Mouse (Mus musculus) ES-E14 (cell line): ENCODE measurements at regions not wholly inside any gene's neighbourhood (a gene's known extent, or its start where the extent isn't known, plus 50 kb on each side); places are given as distances from the start of the nearest gene placed in this dataset.

ENCODE experiments used
- DNase-seq: peaks from one replicate; pipeline ENCODE4 v3.0.0-alpha.2; 2013; ENCODE audit warnings: low read depth, low spot score
- H3K27ac ChIP-seq: 2 replicates; pipeline ENCODE4 v1.5.1; 2012; ENCODE audit warnings: low read depth, mild to moderate bottlenecking, low read length, moderate library complexity, mixed read lengths; ENCODE audit not compliant: poor library complexity, insufficient read depth, severe bottlenecking
- H3K36me3 ChIP-seq: 2 replicates; pipeline ENCODE4 v1.6.1; 2012; ENCODE audit warnings: mild to moderate bottlenecking, low read length, moderate library complexity, mixed read lengths; ENCODE audit not compliant: control insufficient read depth, poor library complexity, insufficient read depth, severe bottlenecking
- H3K4me1 ChIP-seq, 2 experiments: fragments of 150-350 bp in 1 of 2; sonication (generic) in 1 of 2; 2 replicates each; pipeline ENCODE4 v1.6.1; 2012; ENCODE audit warnings: low read length in 2 of 2, mild to moderate bottlenecking in 1 of 2, mixed read lengths in 1 of 2; ENCODE audit not compliant: control insufficient read depth in 2 of 2, insufficient read depth in 2 of 2, poor library complexity in 1 of 2
- H3K4me3 ChIP-seq, 2 experiments: fragments of 150-350 bp in 1 of 2; sonication (generic) in 1 of 2; 2 replicates each; pipeline ENCODE4 v1.5.1; 2012; ENCODE audit warnings: low read length in 2 of 2, low read depth in 1 of 2, mild to moderate bottlenecking in 1 of 2, mixed read lengths in 1 of 2; ENCODE audit not compliant: insufficient read depth in 1 of 2, poor library complexity in 1 of 2, severe bottlenecking in 1 of 2
- H3K9ac ChIP-seq: 2 replicates; pipeline ENCODE4 v1.6.1; 2012; ENCODE audit warnings: low read depth, mild to moderate bottlenecking, low read length, mixed read lengths; ENCODE audit not compliant: poor library complexity, insufficient read depth, severe bottlenecking
- H3K9me3 ChIP-seq: fragments of 150-350 bp; sonication (generic); 2 replicates; pipeline ENCODE4 v1.6.1; 2012; ENCODE audit warnings: low read depth, mild to moderate bottlenecking, low read length; ENCODE audit not compliant: control insufficient read depth, insufficient read depth
- CHD2 ChIP-seq: IDR thresholded peaks from 2 replicates; pipeline ENCODE4 v1.6.1; 2014; ENCODE audit warnings: mild to moderate bottlenecking, low read depth, low read length, inconsistent platforms
- HCFC1 ChIP-seq: IDR thresholded peaks from 2 replicates; pipeline ENCODE4 v1.6.1; 2012; ENCODE audit warnings: low read length, inconsistent platforms, borderline replicate concordance; ENCODE audit not compliant: insufficient read depth
- MAFK ChIP-seq: IDR thresholded peaks from 2 replicates; pipeline ENCODE4 v1.6.1; 2014; ENCODE audit warnings: mild to moderate bottlenecking, low read depth, low read length, inconsistent platforms; ENCODE audit not compliant: insufficient read depth
- ZC3H11A ChIP-seq: IDR thresholded peaks from 2 replicates; pipeline ENCODE4 v1.6.1; 2012; ENCODE audit warnings: low read depth, mild to moderate bottlenecking, inconsistent platforms, low read length, borderline replicate concordance
- ZNF384 ChIP-seq: IDR thresholded peaks from 2 replicates; pipeline ENCODE4 v1.6.1; 2012; ENCODE audit warnings: low read depth, low read length, inconsistent platforms
- in situ Hi-C, 2 experiments: fragments of 600-800 bp; cut with MboI; formaldehyde crosslinking; loops; one replicate each; pipeline ENCODE4 v1.15.1; 2025; ENCODE audit warnings: low sequenced_read_pairs in 2 of 2, inconsistent platforms in 1 of 2; ENCODE audit not compliant: unreplicated experiment in 2 of 2

GRCm38 (mm10) chr1:14513662-14514061 lies 1579.5 kb downstream of the 4930444P10Rik start:
- in situ Hi-C loops, result no loop called here
- H3K36me3 ChIP-seq, result no peaks in the 10 kb centered on the region
- no peak overlapping the region for H3K27ac ChIP-seq
- no peaks in the 10 kb centered on the region for H3K4me1 ChIP-seq
- H3K9ac ChIP-seq, result no peak overlapping the region
- H3K4me3 ChIP-seq, result no peak overlapping the region
- TF ChIP-seq ZNF384 (no peak), MAFK (no peak), ZC3H11A (no peak), CHD2 (no peak), HCFC1 (no peak)
- H3K9me3 ChIP-seq, result no peaks in the 10 kb centered on the region
- no peak for DNase-seq

GRCm38 (mm10) chr1:14512481-14513285 lies 1580.4 kb downstream of the 4930444P10Rik start:
- Histone ChIP-seq H3K9ac (no peak overlapping the region), H3K4me3 (no peak overlapping the region), H3K27ac (no peak overlapping the region), H3K9me3 (no peaks in the 10 kb centered on the region), H3K4me1 (peaks cover 0 to 1% of the 10 kb centered on the region in 2 experiments; a peak in 1 of 4 replicates), H3K36me3 (no peaks in the 10 kb centered on the region)
- TF ChIP-seq ZNF384 (no peak), ZC3H11A (no peak), CHD2 (no peak), HCFC1 (no peak), MAFK (no peak)
- DNase-seq, result no peak
- in situ Hi-C loops, result no loop called here

GRCm38 (mm10) chr1:14506831-14507690 lies 1586.1 kb downstream of the 4930444P10Rik start:
- in situ Hi-C loops, result no loop called here
- Histone ChIP-seq H3K9ac (no peak overlapping the region), H3K4me1 (peaks cover 0 to 1% of the 10 kb centered on the region in 2 experiments; a peak in 1 of 4 replicates), H3K4me3 (peak overlapping the region; percentile 33 to 51; a peak in 3 of 4 replicates), H3K27ac (no peak overlapping the region), H3K9me3 (no peaks in the 10 kb centered on the region), H3K36me3 (no peaks in the 10 kb centered on the region)
- TF ChIP-seq CHD2 (no peak), MAFK (no peak), HCFC1 (no peak), ZC3H11A (no peak), ZNF384 (no peak)
- DNase-seq, result no peak

GRCm38 (mm10) chr1:14506201-14506830 lies 1586.8 kb downstream of the 4930444P10Rik start:
- Histone ChIP-seq H3K27ac (no peak overlapping the region), H3K4me1 (peaks cover 0 to 1% of the 10 kb centered on the region in 2 experiments; a peak in 1 of 4 replicates), H3K36me3 (no peaks in the 10 kb centered on the region), H3K4me3 (peak overlapping the region; percentile 33 to 64), H3K9me3 (no peaks in the 10 kb centered on the region), H3K9ac (peak overlapping the region; percentile 12; the same call in 1 of the 2 replicates)
- in situ Hi-C loops, result no loop called here
- TF ChIP-seq ZC3H11A (no peak), CHD2 (no peak), ZNF384 (no peak), HCFC1 (no peak), MAFK (no peak)
- DNase-seq, result peak; percentile 46
